Mouse (Mus musculus) forebrain, embryonic 10.5 days (tissue): ENCODE measurements around the gene Robo2. TPM values are rescaled to one million over a fixed set of nuclear protein-coding genes. Genes with fewer than 3 reads are reported as not detected.
A peak's percentile ranks its signal among the peaks of the same experiment; 100 is the strongest.

Experiments
- DNase-seq: peaks from one replicate; pipeline ENCODE4 v3.0.0-alpha.2; 2017; ENCODE audit warnings: low spot score; ENCODE audit errors: extremely low spot score
- H3K27ac ChIP-seq: fragments of 300-500 bp; sonication (generic); 2 replicates; pipeline ENCODE4 v1.5.1; 2016; ENCODE audit warnings: mild to moderate bottlenecking
- H3K27me3 ChIP-seq: fragments of 300-500 bp; sonication (generic); 2 replicates; pipeline ENCODE4 v1.6.1; 2016; ENCODE audit warnings: mild to moderate bottlenecking; ENCODE audit not compliant: poor library complexity, severe bottlenecking
- H3K36me3 ChIP-seq: fragments of 300-500 bp; sonication (generic); replicated peaks from 2 replicates; pipeline ENCODE4 v1.6.1; 2016; ENCODE audit warnings: mild to moderate bottlenecking, moderate library complexity
- H3K4me1 ChIP-seq: fragments of 300-500 bp; sonication (generic); 2 replicates; pipeline ENCODE4 v1.6.1; 2016
- H3K4me3 ChIP-seq: fragments of 300-500 bp; sonication (generic); 2 replicates; pipeline ENCODE4 v1.5.1; 2016; ENCODE audit warnings: mild to moderate bottlenecking, moderate library complexity
- H3K9me3 ChIP-seq: fragments of 300-500 bp; sonication (generic); 2 replicates; pipeline ENCODE4 v1.6.1; 2016; ENCODE audit warnings: mild to moderate bottlenecking, moderate library complexity
- WGBS: fragments of 180-500 bp; shearing (Covaris S2); methylation state at CpG from one replicate; pipeline ENCODE4 v1.1.7; 2016; 5-methylcytosine and 5-hydroxymethylcytosine counted together
- polyA plus RNA-seq: library from polyadenylated mRNA; unstranded; fragments of >200 nt; fragmentation: Nextera tagmentation; extraction: Ambion mirVana; gene quantifications from 2 replicates; pipeline ENCODE4 v1.2.1, GENCODE M21; 2016

Robo2 gene
- polyA plus RNA-seq = 14.2 and 14.4 TPM in 2 replicates

- H3K27me3 ChIP-seq = peaks cover 13% of the 10 kb centered on the region
- H3K4me1 ChIP-seq = peaks cover 35% of the 10 kb centered on the region
- H3K27ac ChIP-seq = peak within 1 kb of the TSS; percentile 89
- H3K36me3 ChIP-seq = no peaks in the 10 kb centered on the region
- WGBS = 1% methylated on average over 43 of the region's 43 CpGs
- DNase-seq = peak; percentile 73
- no peaks in the 10 kb centered on the region for H3K9me3 ChIP-seq
- peak within 1 kb of the TSS; percentile 70 for H3K4me3 ChIP-seq
Observed at GRCm38 (mm10) chr16:74411481-74412251, at the start of gene Robo2. Gene Robo2 (minus strand): TSS chr16:74411825.

- Histone ChIP-seq H3K36me3 (no peaks in the 10 kb centered on the region), H3K4me3 (no peak overlapping the region), H3K27ac (no peak overlapping the region), H3K4me1 (peaks cover 21% of the 10 kb centered on the region), H3K9me3 (no peaks in the 10 kb centered on the region), H3K27me3 (no peaks in the 10 kb centered on the region; the same call in 1 of the 2 replicates)
- 90% methylated on average over 3 of the region's 3 CpGs for WGBS
- no peak for DNase-seq
Observed at GRCm38 (mm10) chr16:74458138-74458537, 46.5 kb upstream of the Robo2 start.

GRCm38 (mm10) chr16:74457736-74458135 lies 46.1 kb upstream of the Robo2 start:
- H3K36me3 ChIP-seq = no peaks in the 10 kb centered on the region
- H3K9me3 ChIP-seq = no peaks in the 10 kb centered on the region
- WGBS = 94% methylated on average over 8 of the region's 8 CpGs
- H3K4me3 ChIP-seq = no peak overlapping the region
- no peak overlapping the region for H3K27ac ChIP-seq
- no peak for DNase-seq
- H3K4me1 ChIP-seq = peaks cover 17% of the 10 kb centered on the region
- no peaks in the 10 kb centered on the region; the same call in 1 of the 2 replicates for H3K27me3 ChIP-seq

- H3K4me1 ChIP-seq = peaks cover 17% of the 10 kb centered on the region
- H3K36me3 ChIP-seq = no peaks in the 10 kb centered on the region
- no peak for DNase-seq
- 89% methylated on average over 5 of the region's 5 CpGs for whole genome bisulfite sequencing
- no peak overlapping the region for H3K27ac ChIP-seq
- no peak overlapping the region for H3K4me3 ChIP-seq
- no peaks in the 10 kb centered on the region for H3K9me3 ChIP-seq
- no peaks in the 10 kb centered on the region; the same call in 1 of the 2 replicates for H3K27me3 ChIP-seq
Observed at GRCm38 (mm10) chr16:74456808-74457470, 45.3 kb upstream of the Robo2 start.

GRCm38 (mm10) chr16:74455179-74455578 lies 43.6 kb upstream of the Robo2 start:
- DNase-seq = no peak
- H3K36me3 ChIP-seq = no peaks in the 10 kb centered on the region
- WGBS = 34% methylated on average over 2 of the region's 2 CpGs
- no peak overlapping the region for H3K27ac ChIP-seq
- H3K4me1 ChIP-seq = peaks cover 17% of the 10 kb centered on the region
- H3K4me3 ChIP-seq = no peak overlapping the region
- H3K9me3 ChIP-seq = no peaks in the 10 kb centered on the region
- peaks cover 3% of the 10 kb centered on the region; the same call in 1 of the 2 replicates for H3K27me3 ChIP-seq

- Histone ChIP-seq H3K36me3 (no peaks in the 10 kb centered on the region), H3K27ac (no peak overlapping the region), H3K4me1 (no peaks in the 10 kb centered on the region), H3K27me3 (peaks cover 14% of the 10 kb centered on the region; the same call in 1 of the 2 replicates), H3K4me3 (no peak overlapping the region), H3K9me3 (no peaks in the 10 kb centered on the region)
- no peak for DNase-seq
- WGBS = 96% methylated on average over 4 of the region's 4 CpGs
Observed at GRCm38 (mm10) chr16:74448025-74448424, 36.4 kb upstream of the Robo2 start.

- Histone ChIP-seq H3K4me3 (no peak overlapping the region), H3K27me3 (no peaks in the 10 kb centered on the region), H3K27ac (no peak overlapping the region), H3K36me3 (no peaks in the 10 kb centered on the region), H3K4me1 (peaks cover 11% of the 10 kb centered on the region; the same call in 1 of the 2 replicates), H3K9me3 (no peaks in the 10 kb centered on the region)
- no peak for DNase-seq
- WGBS = 38% methylated on average over 2 of the region's 2 CpGs
Observed at GRCm38 (mm10) chr16:74427071-74427470, 15.4 kb upstream of the Robo2 start.

- Histone ChIP-seq H3K27me3 (no peaks in the 10 kb centered on the region), H3K9me3 (no peaks in the 10 kb centered on the region), H3K4me3 (no peak overlapping the region), H3K36me3 (no peaks in the 10 kb centered on the region), H3K27ac (no peak overlapping the region), H3K4me1 (peaks cover 3% of the 10 kb centered on the region; the same call in 1 of the 2 replicates)
- no peak for DNase-seq
- WGBS = 70% methylated on average over 2 of the region's 2 CpGs
Observed at GRCm38 (mm10) chr16:74420324-74420723, 8.7 kb upstream of the Robo2 start.

- Histone ChIP-seq H3K27ac (peak overlapping the region; percentile 89), H3K9me3 (no peaks in the 10 kb centered on the region), H3K4me3 (peak overlapping the region; percentile 70), H3K27me3 (peaks cover 13% of the 10 kb centered on the region), H3K4me1 (peaks cover 35% of the 10 kb centered on the region), H3K36me3 (no peaks in the 10 kb centered on the region)
- under 1% methylated on average over 20 of the region's 20 CpGs for WGBS
- peak; percentile 67 for DNase-seq
Observed at GRCm38 (mm10) chr16:74412471-74413291, 1.1 kb upstream of the Robo2 start.

- peak overlapping the region; percentile 70 for H3K4me3 ChIP-seq
- peak overlapping the region; percentile 89 for H3K27ac ChIP-seq
- H3K36me3 ChIP-seq = no peaks in the 10 kb centered on the region
- H3K9me3 ChIP-seq = no peaks in the 10 kb centered on the region
- peaks cover 35% of the 10 kb centered on the region for H3K4me1 ChIP-seq
- DNase-seq = no peak
- peaks cover 13% of the 10 kb centered on the region for H3K27me3 ChIP-seq
- under 1% methylated on average over 16 of the region's 16 CpGs for WGBS
Observed at GRCm38 (mm10) chr16:74411021-74411420, 604 bp downstream of the Robo2 start.

- no peaks in the 10 kb centered on the region for H3K36me3 ChIP-seq
- 23% methylated on average over 6 of the region's 6 CpGs for WGBS
- H3K4me1 ChIP-seq = peaks cover 35% of the 10 kb centered on the region
- DNase-seq = no peak
- H3K27me3 ChIP-seq = peaks cover 13% of the 10 kb centered on the region
- peak overlapping the region; percentile 70 for H3K4me3 ChIP-seq
- peak overlapping the region; percentile 25; the same call in 1 of the 2 replicates for H3K27ac ChIP-seq
- H3K9me3 ChIP-seq = no peaks in the 10 kb centered on the region
Observed at GRCm38 (mm10) chr16:74410125-74410524, 1.5 kb downstream of the Robo2 start.

GRCm38 (mm10) chr16:74409548-74409947 lies 2.1 kb downstream of the Robo2 start:
- H3K27me3 ChIP-seq = peaks cover 13% of the 10 kb centered on the region
- H3K4me3 ChIP-seq = peak overlapping the region; percentile 70
- WGBS = 83% methylated on average over 4 of the region's 4 CpGs
- H3K27ac ChIP-seq = no peak overlapping the region
- no peak for DNase-seq
- H3K9me3 ChIP-seq = no peaks in the 10 kb centered on the region
- H3K36me3 ChIP-seq = no peaks in the 10 kb centered on the region
- peaks cover 35% of the 10 kb centered on the region for H3K4me1 ChIP-seq
